Mouse (Mus musculus) liver, embryonic 11.5 days (tissue): Measurements from ENCODE around the gene Runx2. TPM values are rescaled to one million over a fixed set of nuclear protein-coding genes. Genes with fewer than 3 reads are reported as not detected.

ENCODE experiments used
- ATAC-seq: fragments of 200-750 bp; cut with Nextera tagmentation; replicated peaks from 2 replicates; pipeline ENCODE4 v1.8.0; 2017; ENCODE audit warnings: moderate number of reproducible peaks, mild to moderate bottlenecking, moderate TSS enrichment, moderate library complexity; ENCODE audit not compliant: low FRiP score
- DNase-seq: peaks from one replicate; pipeline ENCODE4 v3.0.0-alpha.2; 2017; ENCODE audit warnings: low spot score
- H3K27ac ChIP-seq: fragments of 300-500 bp; sonication (generic); 2 replicates; pipeline ENCODE4 v1.5.1; 2014; ENCODE audit warnings: mild to moderate bottlenecking, low read depth, low read length, control low read depth
- H3K27me3 ChIP-seq: fragments of 300-500 bp; sonication (generic); replicated peaks from 2 replicates; pipeline ENCODE4 v1.6.1; 2014; ENCODE audit warnings: low read length, mixed read lengths; ENCODE audit not compliant: control insufficient read depth, insufficient read depth
- H3K36me3 ChIP-seq: fragments of 300-500 bp; sonication (generic); 2 replicates; pipeline ENCODE4 v1.6.1; 2014; ENCODE audit warnings: mild to moderate bottlenecking, low read length, moderate library complexity, mixed read lengths; ENCODE audit not compliant: control insufficient read depth, insufficient read depth
- H3K4me1 ChIP-seq: fragments of 300-500 bp; sonication (generic); replicated peaks from 2 replicates; pipeline ENCODE4 v1.6.1; 2014; ENCODE audit warnings: low read length, mixed read lengths; ENCODE audit not compliant: control insufficient read depth, insufficient read depth
- H3K4me2 ChIP-seq: fragments of 300-500 bp; sonication (generic); 2 replicates; pipeline ENCODE4 v1.6.1; 2014; ENCODE audit warnings: mild to moderate bottlenecking, control low read depth, moderate library complexity
- H3K4me3 ChIP-seq: fragments of 300-500 bp; sonication (generic); 2 replicates; pipeline ENCODE4 v1.5.1; 2014; ENCODE audit warnings: low read depth, low read length, control low read depth
- H3K9ac ChIP-seq: fragments of 300-500 bp; sonication (generic); 2 replicates; pipeline ENCODE4 v1.6.1; 2014; ENCODE audit warnings: low read depth, low read length, control low read depth
- H3K9me3 ChIP-seq: fragments of 300-500 bp; sonication (generic); 2 replicates; pipeline ENCODE4 v1.6.1; 2016; ENCODE audit warnings: low read length, inconsistent platforms, mixed read lengths; ENCODE audit not compliant: control insufficient read depth
- WGBS: fragments of 180-500 bp; shearing (Covaris S2); extraction: QIAGEN DNeasy Blood & Tissue Kit; methylation state at CpG from one replicate; pipeline ENCODE4 v1.1.7; 2014; 5-methylcytosine and 5-hydroxymethylcytosine counted together
- polyA plus RNA-seq: library from polyadenylated mRNA; unstranded; fragments of >200 nt; fragmentation: Nextera tagmentation; extraction: Ambion mirVana; gene quantifications from 2 replicates; pipeline ENCODE4 v1.2.1, GENCODE M21; 2014

The Runx2 gene
- polyA plus RNA-seq, 1 experiment from 2014 or later = 1.7 TPM

DNA sequence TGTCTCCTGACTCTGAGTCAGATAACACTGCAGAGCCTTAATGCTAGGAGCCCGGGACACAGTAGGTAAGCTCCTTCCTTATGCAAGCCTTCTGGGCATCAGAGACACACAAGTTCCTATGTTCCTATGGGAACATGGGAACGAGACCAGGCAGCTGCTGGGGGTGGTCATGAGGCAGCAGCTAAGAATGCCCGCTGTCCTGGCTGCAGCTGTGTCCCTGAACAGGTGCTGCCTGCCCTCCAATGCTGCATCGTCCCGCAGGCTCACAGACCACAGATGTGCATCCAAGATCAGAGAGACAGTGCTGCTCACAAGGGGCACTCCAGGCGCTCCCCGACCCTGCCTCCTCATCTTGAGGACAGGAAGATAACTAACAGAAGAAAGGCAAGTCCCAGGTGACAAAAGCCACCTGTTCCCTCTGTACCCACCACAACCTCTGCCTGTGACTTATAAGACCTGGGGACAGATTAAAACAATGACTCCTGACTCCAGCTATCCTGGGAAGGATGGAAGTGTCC lies 306.3 kb downstream of the Runx2 start:
- Histone ChIP-seq H3K27me3 (no peaks in the 10 kb centered on the region), H3K4me2 (no peak overlapping the region), H3K36me3 (no peaks in the 10 kb centered on the region), H3K27ac (no peak overlapping the region), H3K4me1 (no peaks in the 10 kb centered on the region), H3K4me3 (no peak overlapping the region), H3K9me3 (no peaks in the 10 kb centered on the region), H3K9ac (no peak overlapping the region)
- no peak for ATAC-seq
- 62% methylated on average over 7 of the region's 7 CpGs for WGBS
- DNase-seq = no peak

DNA sequence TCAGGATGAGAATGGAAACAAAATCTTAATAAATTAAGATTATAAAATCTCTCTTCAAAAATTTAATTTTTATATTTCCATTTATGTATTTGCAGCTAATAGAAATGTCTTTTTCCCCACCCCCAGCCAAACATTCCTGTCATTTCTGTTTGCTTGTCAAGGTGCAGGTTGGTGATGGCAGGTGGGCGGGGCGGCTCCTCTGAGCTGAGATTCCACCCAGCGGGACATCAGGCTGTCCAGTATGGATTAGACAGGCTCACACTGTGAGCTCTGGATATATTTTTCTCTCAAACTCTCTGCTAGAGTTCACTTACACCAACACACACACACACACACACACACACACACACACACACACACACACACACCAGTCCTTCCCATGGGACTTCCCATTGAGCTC lies 306.9 kb downstream of the Runx2 start:
- ATAC-seq = no peak
- no peak for DNase-seq
- Histone ChIP-seq H3K4me3 (no peak overlapping the region), H3K36me3 (no peaks in the 10 kb centered on the region), H3K4me2 (no peak overlapping the region), H3K9me3 (no peaks in the 10 kb centered on the region), H3K27ac (no peak overlapping the region), H3K9ac (no peak overlapping the region), H3K4me1 (no peaks in the 10 kb centered on the region), H3K27me3 (no peaks in the 10 kb centered on the region)
- WGBS = 89% methylated on average over 3 of the region's 3 CpGs

DNA sequence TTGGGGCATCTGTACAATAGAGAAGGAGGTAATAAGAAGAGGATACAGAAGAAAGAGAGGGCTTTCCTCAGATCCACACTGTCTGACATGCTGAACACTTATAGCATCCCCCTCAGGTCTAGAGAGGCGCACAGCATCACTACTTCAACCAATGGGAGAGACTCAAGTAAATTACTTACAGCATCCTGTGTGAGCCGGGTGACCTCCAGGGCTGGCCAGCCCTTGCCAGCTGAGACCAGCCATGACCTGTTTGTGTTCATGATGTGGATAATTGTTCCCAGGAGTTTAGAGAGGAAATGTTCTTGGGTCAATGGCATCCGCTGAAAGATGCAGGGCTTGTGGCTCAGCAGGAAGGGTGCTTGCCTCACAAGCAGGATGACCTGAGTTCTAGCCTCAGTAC lies 308.1 kb downstream of the Runx2 start:
- Histone ChIP-seq H3K9ac (no peak overlapping the region), H3K4me1 (no peaks in the 10 kb centered on the region), H3K4me3 (no peak overlapping the region), H3K27ac (no peak overlapping the region), H3K36me3 (no peaks in the 10 kb centered on the region), H3K27me3 (no peaks in the 10 kb centered on the region), H3K9me3 (no peaks in the 10 kb centered on the region), H3K4me2 (no peak overlapping the region)
- WGBS = 82% methylated on average over 3 of the region's 3 CpGs
- ATAC-seq (no peak), DNase-seq (no peak)

DNA sequence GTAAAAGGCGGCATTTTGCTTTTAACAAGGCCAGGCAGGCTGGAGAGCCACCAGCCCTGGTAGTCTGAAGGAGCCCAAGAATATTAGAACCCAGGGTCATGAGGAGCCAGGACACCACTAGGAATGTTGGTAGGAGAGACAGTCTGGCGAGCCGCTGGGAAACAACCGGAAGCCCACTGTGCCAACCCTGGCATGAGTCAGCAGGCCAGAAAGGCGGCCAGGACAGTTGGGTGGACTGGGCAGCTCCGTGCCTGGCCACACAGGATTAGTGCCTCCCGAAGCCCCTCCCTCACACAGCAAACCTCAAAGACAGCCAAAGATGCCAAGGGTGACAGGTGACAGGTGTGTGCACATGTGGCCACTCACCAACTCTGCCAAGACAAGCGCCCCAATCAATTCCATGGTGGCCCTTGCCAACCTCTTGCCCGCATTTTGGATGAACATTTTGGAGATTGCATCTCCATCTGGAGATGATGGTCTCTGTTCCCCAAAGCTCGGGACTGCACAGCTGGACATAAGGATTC lies 309.7 kb downstream of the Runx2 start:
- Histone ChIP-seq H3K4me1 (no peaks in the 10 kb centered on the region), H3K36me3 (no peaks in the 10 kb centered on the region), H3K4me2 (no peak overlapping the region), H3K27ac (no peak overlapping the region), H3K4me3 (no peak overlapping the region), H3K27me3 (no peaks in the 10 kb centered on the region), H3K9me3 (no peaks in the 10 kb centered on the region), H3K9ac (no peak overlapping the region)
- ATAC-seq (no peak), DNase-seq (no peak)
- 87% methylated on average over 10 of the region's 10 CpGs for WGBS

DNA sequence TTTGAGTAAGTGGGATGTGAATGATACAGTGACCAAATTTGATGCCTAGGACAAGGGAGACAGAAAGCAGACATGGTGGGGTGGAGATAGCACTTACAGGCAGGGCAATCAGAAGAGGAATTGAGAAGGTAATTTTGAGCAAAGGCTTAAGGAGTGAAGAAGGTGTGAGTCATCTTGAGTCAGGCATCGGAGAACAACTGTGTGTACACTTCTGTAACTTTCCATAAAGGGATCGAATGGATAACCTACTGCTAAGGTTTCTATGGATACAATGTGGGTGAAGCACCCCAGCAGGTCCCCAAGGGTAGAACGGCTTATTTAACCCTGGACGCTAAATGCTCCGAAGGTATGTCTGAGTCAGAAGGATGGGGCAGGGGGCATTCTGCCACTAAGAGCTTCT lies 312.4 kb downstream of the Runx2 start:
- Histone ChIP-seq H3K4me3 (no peak overlapping the region), H3K36me3 (no peaks in the 10 kb centered on the region), H3K4me2 (no peak overlapping the region), H3K27ac (no peak overlapping the region), H3K4me1 (no peaks in the 10 kb centered on the region), H3K27me3 (no peaks in the 10 kb centered on the region), H3K9me3 (peaks cover 3% of the 10 kb centered on the region; the same call in 1 of the 2 replicates), H3K9ac (no peak overlapping the region)
- ATAC-seq (no peak), DNase-seq (no peak)
- WGBS = 83% methylated on average over 5 of the region's 5 CpGs

DNA sequence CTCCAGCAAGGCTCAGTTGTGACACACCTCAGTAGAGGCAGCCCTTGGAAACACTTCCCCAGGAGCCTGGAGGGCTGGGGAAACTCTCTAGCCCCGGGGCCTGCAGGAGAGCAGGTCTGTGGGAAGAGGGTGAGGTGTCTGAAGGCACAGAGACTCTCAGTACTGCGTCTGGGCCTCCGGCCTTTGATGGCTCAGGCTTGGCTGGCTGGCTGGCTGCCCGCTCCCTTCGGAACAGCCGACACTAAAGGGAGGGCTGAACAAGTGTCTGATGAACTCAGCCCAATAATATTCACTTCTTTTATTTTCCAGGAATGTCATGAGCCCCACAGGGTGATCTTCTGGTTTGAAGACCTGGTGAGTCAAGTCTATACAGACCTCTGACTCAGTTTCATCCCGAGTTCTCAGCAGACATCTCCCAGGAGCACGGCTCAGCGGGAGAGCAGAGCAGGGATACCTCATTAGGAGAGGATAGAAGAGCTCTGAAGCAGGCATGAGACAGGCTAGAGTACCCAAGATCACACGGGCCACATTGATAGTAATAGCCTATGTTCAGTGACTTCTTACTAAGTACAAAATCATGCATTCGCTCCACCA lies 314.2 kb downstream of the Runx2 start:
- H3K4me3 ChIP-seq = no peak overlapping the region
- 79% methylated on average over 11 of the region's 11 CpGs for WGBS
- peaks cover 3% of the 10 kb centered on the region; the same call in 1 of the 2 replicates for H3K9me3 ChIP-seq
- no peak overlapping the region for H3K9ac ChIP-seq
- H3K27ac ChIP-seq = no peak overlapping the region
- DNase-seq (no peak), ATAC-seq (no peak)
- no peaks in the 10 kb centered on the region for H3K27me3 ChIP-seq
- H3K36me3 ChIP-seq = no peaks in the 10 kb centered on the region
- H3K4me1 ChIP-seq = no peaks in the 10 kb centered on the region
- no peak overlapping the region for H3K4me2 ChIP-seq

DNA sequence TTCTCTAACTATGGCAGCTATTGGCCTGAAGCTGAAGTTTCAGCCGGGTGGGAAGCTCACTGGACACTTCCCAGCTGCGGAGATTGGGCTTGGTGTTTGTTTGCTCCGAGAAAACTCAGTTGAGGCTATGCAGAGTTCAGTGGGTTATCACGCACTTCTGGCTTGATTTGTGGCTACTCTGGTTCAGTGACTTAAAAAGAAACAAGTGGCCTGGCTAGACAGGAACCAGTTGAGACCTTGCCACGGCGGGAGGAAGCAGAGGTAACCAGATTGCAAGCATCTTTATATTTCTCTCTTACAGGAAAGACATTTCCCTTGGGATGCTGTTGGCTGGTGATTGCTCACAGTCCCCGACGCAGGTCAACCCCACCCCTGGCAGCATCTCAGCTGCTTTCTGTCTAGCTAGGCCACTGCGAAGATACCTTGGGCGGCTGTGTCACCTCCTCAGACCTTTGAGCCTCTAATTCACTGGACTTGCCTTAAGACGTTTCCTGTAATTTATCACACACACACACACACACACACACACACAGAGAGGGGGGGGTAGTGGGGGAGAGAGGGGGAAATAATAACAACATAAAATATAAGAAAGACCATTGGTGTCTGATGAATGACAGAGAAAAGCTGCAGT lies 324.3 kb downstream of the Runx2 start:
- 54% methylated on average over 11 of the region's 11 CpGs for WGBS
- Histone ChIP-seq H3K9ac (no peak overlapping the region), H3K4me2 (no peak overlapping the region), H3K27ac (no peak overlapping the region), H3K9me3 (no peaks in the 10 kb centered on the region), H3K4me3 (no peak overlapping the region), H3K27me3 (no peaks in the 10 kb centered on the region), H3K4me1 (no peaks in the 10 kb centered on the region), H3K36me3 (no peaks in the 10 kb centered on the region)
- no peak for ATAC-seq
- no peak for DNase-seq

DNA sequence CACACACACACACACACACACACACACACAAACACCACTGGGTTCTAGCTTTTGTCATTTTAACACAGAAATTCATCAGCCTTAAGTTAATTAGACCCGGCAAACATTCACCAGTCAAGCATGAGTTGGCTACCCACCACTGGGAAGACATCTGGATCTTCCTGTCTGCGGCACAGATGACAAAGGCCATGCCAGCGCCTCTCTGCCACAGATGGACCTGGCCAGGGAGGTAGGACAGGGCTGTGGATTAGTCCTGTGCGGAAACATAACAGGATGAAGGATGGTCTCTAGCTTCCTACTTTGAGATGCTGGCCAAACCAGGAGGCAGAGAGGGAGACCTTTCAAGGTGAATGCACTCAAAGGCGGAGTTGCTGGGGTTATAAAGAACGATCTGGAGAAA lies 325.3 kb downstream of the Runx2 start:
- Histone ChIP-seq H3K4me3 (no peak overlapping the region), H3K9ac (no peak overlapping the region), H3K36me3 (no peaks in the 10 kb centered on the region), H3K27ac (no peak overlapping the region), H3K4me1 (no peaks in the 10 kb centered on the region), H3K4me2 (no peak overlapping the region), H3K9me3 (no peaks in the 10 kb centered on the region), H3K27me3 (no peaks in the 10 kb centered on the region)
- ATAC-seq = no peak
- DNase-seq = no peak
- 82% methylated on average over 6 of the region's 6 CpGs for WGBS
